Mouse (Mus musculus): Measurements from ENCODE around the gene Zfhx3.

The Zfhx3 gene

GRCm38 (mm10) chr8:108552518-108552917 is 610.1 kb downstream of the Zfhx3 start:
- CTCF ChIA-PET, result no interaction called here

GRCm38 (mm10) chr8:108553808-108554577 is 611.5 kb downstream of the Zfhx3 start:
- CTCF ChIA-PET, result no interaction called here

- CTCF ChIA-PET, result no interaction called here
Observed at GRCm38 (mm10) chr8:108554578-108555245, 612.3 kb downstream of the Zfhx3 start.

- CTCF ChIA-PET, result no interaction called here
Observed at GRCm38 (mm10) chr8:108563420-108563819, 621.0 kb downstream of the Zfhx3 start.

GRCm38 (mm10) chr8:108563934-108564564 is 621.6 kb downstream of the Zfhx3 start:
- CTCF ChIA-PET, result no interaction called here

- CTCF ChIA-PET, result no interaction called here
Observed at GRCm38 (mm10) chr8:108566035-108566434, 623.6 kb downstream of the Zfhx3 start.

- CTCF ChIA-PET, result interaction anchor here (0.6 kb wide), 1 partner anchor 266 kb away, joined by 3 read pairs; no protein-coding TSS in a partner anchor
Observed at GRCm38 (mm10) chr8:108573295-108574017, 631.0 kb downstream of the Zfhx3 start.

- CTCF ChIA-PET, result no interaction called here
Observed at GRCm38 (mm10) chr8:108574101-108574500, 631.7 kb downstream of the Zfhx3 start.

GRCm38 (mm10) chr8:108577571-108577970 is 635.1 kb downstream of the Zfhx3 start:
- CTCF ChIA-PET, result no interaction called here

GRCm38 (mm10) chr8:108578388-108578787 is 635.9 kb downstream of the Zfhx3 start:
- CTCF ChIA-PET, result no interaction called here

- CTCF ChIA-PET, result no interaction called here
Observed at GRCm38 (mm10) chr8:108579808-108580207, 637.4 kb downstream of the Zfhx3 start.

GRCm38 (mm10) chr8:108580364-108580763 is 637.9 kb downstream of the Zfhx3 start:
- CTCF ChIA-PET, result no interaction called here

GRCm38 (mm10) chr8:108581557-108581956 is 639.1 kb downstream of the Zfhx3 start:
- CTCF ChIA-PET, result no interaction called here

- CTCF ChIA-PET, result no interaction called here
Observed at GRCm38 (mm10) chr8:108582251-108582650, 639.8 kb downstream of the Zfhx3 start.

- CTCF ChIA-PET, result no interaction called here
Observed at GRCm38 (mm10) chr8:108583261-108583660, 640.8 kb downstream of the Zfhx3 start.

- CTCF ChIA-PET, result no interaction called here
Observed at GRCm38 (mm10) chr8:108583867-108584661, 641.6 kb downstream of the Zfhx3 start.

GRCm38 (mm10) chr8:108584662-108584978 is 642.2 kb downstream of the Zfhx3 start:
- CTCF ChIA-PET, result no interaction called here

- CTCF ChIA-PET, result no interaction called here
Observed at GRCm38 (mm10) chr8:108591037-108591436, 648.6 kb downstream of the Zfhx3 start.

- CTCF ChIA-PET, result no interaction called here
Observed at GRCm38 (mm10) chr8:108592028-108592724, 649.7 kb downstream of the Zfhx3 start.

GRCm38 (mm10) chr8:108592990-108593589 is 650.6 kb downstream of the Zfhx3 start:
- CTCF ChIA-PET, result no interaction called here

- CTCF ChIA-PET, result interaction anchor here (0.7 kb wide), 1 partner anchor 324 kb away, joined by 4 read pairs; no protein-coding TSS in a partner anchor
Observed at GRCm38 (mm10) chr8:108593891-108594290, 651.4 kb downstream of the Zfhx3 start.
